Mouse (Mus musculus): ENCODE measurements at regions not wholly inside any gene's neighbourhood (a gene's known extent, or its start where the extent isn't known, plus 50 kb on each side); places are given as distances from the start of the nearest gene placed in this dataset.
"Not testable (repeated sequence)": the region's sequence is repeated elsewhere in the genome, so short reads cannot be mapped to it uniquely, and the experiment has no call there.

GRCm38 (mm10) chr7:111843715-111844114, 63.9 kb upstream of the Galnt18 start:
- no peak for DNase-seq

GRCm38 (mm10) chr7:111840826-111841225, 61.0 kb upstream of the Galnt18 start:
- no peak for DNase-seq

GRCm38 (mm10) chr7:111838162-111838561, 58.4 kb upstream of the Galnt18 start:
- no peak for DNase-seq

GRCm38 (mm10) chr7:111834356-111834755, 54.6 kb upstream of the Galnt18 start:
- not testable (repeated sequence) for DNase-seq

GRCm38 (mm10) chr7:111829931-111830330, 50.2 kb upstream of the Galnt18 start:
- DNase-seq: no peak
